Mouse (Mus musculus): ENCODE measurements around the gene Urah. TPM values are rescaled to one million over a fixed set of nuclear protein-coding genes. Genes with fewer than 3 reads are reported as not detected.

Gene Urah
- polyA plus RNA-seq, 1 experiment from 2014 or later, result not detected

DNA sequence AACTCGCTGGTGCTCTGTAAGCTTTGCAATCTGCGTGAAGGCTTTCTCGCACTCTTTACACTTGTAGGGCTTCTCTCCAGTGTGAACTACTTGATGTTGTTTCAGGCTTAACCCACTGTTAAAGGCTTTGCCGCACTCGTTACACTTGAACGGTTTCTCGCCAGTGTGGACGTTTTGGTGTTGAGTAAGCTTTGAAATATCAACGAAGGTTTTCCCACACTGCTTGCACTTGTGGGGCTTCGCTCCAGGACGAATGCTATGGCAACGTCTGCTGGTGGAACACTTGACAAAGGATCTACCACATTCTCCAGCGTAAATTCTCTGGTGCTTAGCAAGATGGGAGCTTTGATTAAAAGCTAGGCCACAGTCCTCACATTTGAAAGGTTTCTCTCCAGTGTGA, 23.1 kb upstream of the Urah start:
- no peak overlapping the region for H3K4me3 ChIP-seq (replicated peaks; ENCODE audit: low read length)
- no peak overlapping the region for H3K4me2 ChIP-seq (ENCODE audit: low read length)
- no peak overlapping the region for H3K9ac ChIP-seq (replicated peaks; ENCODE audit: low read depth, low read length)
- 79% methylated on average over 13 of the region's 13 CpGs for WGBS
- H3K27ac ChIP-seq (ENCODE audit: low read length), result no peak overlapping the region
- H3K9me3 ChIP-seq (ENCODE audit: control insufficient read depth, low read length), result no peaks in the 10 kb centered on the region
- no peak for ATAC-seq
- no peaks in the 10 kb centered on the region for H3K27me3 ChIP-seq (replicated peaks; ENCODE audit: control insufficient read depth, insufficient read depth, low read length)
- peaks cover 7% of the 10 kb centered on the region; the same call in 1 of the 2 replicates for H3K36me3 ChIP-seq (ENCODE audit: control insufficient read depth, insufficient read depth)
- no peaks in the 10 kb centered on the region for H3K4me1 ChIP-seq (replicated peaks; ENCODE audit: control insufficient read depth, insufficient read depth, low read length)

DNA sequence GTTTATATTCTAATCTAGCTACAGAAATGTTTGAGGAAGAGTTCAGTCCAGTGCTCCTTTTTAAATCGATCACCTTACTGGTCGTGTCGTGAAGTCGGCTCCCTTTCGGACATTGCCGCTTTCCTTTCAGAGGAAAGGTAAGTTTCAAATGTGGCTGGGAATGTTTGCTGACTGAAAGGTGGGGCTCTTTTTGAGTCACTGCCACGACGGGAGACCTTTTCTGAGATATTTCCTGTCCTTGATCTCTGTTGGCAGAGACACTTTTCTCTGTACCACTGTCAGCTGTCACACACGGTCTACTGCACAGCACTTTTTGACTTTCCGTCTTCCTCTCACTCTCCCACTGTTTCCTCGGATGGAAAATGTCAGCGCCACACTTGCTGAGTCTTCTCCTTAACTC, 22.0 kb upstream of the Urah start:
- Histone ChIP-seq H3K9ac (replicated peaks; ENCODE audit: low read depth, low read length) (no peak overlapping the region), H3K9me3 (ENCODE audit: control insufficient read depth, low read length) (no peaks in the 10 kb centered on the region), H3K36me3 (ENCODE audit: control insufficient read depth, insufficient read depth) (peaks cover 7% of the 10 kb centered on the region; the same call in 1 of the 2 replicates), H3K27me3 (replicated peaks; ENCODE audit: control insufficient read depth, insufficient read depth, low read length) (no peaks in the 10 kb centered on the region), H3K27ac (ENCODE audit: low read length) (no peak overlapping the region), H3K4me3 (replicated peaks; ENCODE audit: low read length) (no peak overlapping the region), H3K4me2 (ENCODE audit: low read length) (no peak overlapping the region), H3K4me1 (replicated peaks; ENCODE audit: control insufficient read depth, insufficient read depth, low read length) (no peaks in the 10 kb centered on the region)
- ATAC-seq, result no peak
- WGBS, result 95% methylated on average over 12 of the region's 12 CpGs

DNA sequence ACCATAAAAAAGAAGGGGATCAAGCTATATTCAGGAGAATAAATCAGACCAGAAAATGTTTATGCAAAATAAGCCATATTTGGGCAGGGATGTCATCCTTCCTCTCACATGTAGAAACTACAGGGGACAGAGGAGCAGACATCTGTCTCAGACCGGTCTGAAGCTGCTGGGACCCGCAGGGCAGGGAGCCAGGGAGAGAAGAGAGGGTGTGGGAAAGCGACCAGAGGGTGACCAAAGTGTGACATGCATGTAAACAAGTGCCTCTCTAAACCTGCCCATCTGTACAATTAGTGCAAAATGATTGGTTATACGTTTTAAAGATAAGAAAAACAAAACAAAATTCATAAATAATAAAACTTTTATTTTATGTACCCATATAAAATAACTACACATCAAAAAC, 14.6 kb upstream of the Urah start:
- H3K9ac ChIP-seq (replicated peaks; ENCODE audit: low read depth, low read length), result no peak overlapping the region
- no peak overlapping the region for H3K4me2 ChIP-seq (ENCODE audit: low read length)
- H3K4me1 ChIP-seq (replicated peaks; ENCODE audit: control insufficient read depth, insufficient read depth, low read length), result peaks cover 10% of the 10 kb centered on the region
- H3K4me3 ChIP-seq (replicated peaks; ENCODE audit: low read length), result no peak overlapping the region
- H3K27ac ChIP-seq (ENCODE audit: low read length), result no peak overlapping the region
- ATAC-seq, result no peak
- peaks cover 4% of the 10 kb centered on the region; the same call in 1 of the 2 replicates for H3K27me3 ChIP-seq (replicated peaks; ENCODE audit: control insufficient read depth, insufficient read depth, low read length)
- 56% methylated on average over 4 of the region's 4 CpGs for WGBS
- no peaks in the 10 kb centered on the region for H3K36me3 ChIP-seq (ENCODE audit: control insufficient read depth, insufficient read depth)
- no peaks in the 10 kb centered on the region for H3K9me3 ChIP-seq (ENCODE audit: control insufficient read depth, low read length)

DNA sequence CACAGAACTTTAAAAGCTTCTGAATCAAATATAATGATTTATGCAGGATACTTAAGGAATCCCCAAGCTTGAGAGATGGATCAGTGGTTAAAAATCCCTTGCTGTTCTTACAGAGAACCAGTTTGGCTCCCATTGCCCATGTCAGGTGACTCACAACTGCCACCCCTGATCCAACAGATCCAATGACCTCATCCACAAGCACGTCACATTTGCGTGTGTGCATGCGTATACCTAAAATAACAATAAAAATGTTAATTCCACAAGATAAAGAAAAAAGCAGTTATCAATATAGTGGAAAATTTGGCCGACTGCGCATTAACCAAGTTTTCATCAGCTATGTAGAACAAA, 13.5 kb upstream of the Urah start:
- H3K4me2 ChIP-seq (ENCODE audit: low read length), result peak overlapping the region; percentile 76
- peak overlapping the region; percentile 38 for H3K27ac ChIP-seq (ENCODE audit: low read length)
- WGBS, result 39% methylated on average over 5 of the region's 5 CpGs
- peaks cover 9% of the 10 kb centered on the region for H3K27me3 ChIP-seq (replicated peaks; ENCODE audit: control insufficient read depth, insufficient read depth, low read length)
- peaks cover 10% of the 10 kb centered on the region for H3K4me1 ChIP-seq (replicated peaks; ENCODE audit: control insufficient read depth, insufficient read depth, low read length)
- peak; percentile 71 for ATAC-seq
- no peaks in the 10 kb centered on the region for H3K36me3 ChIP-seq (ENCODE audit: control insufficient read depth, insufficient read depth)
- H3K9ac ChIP-seq (replicated peaks; ENCODE audit: low read depth, low read length), result peak overlapping the region; percentile 57
- H3K4me3 ChIP-seq (replicated peaks; ENCODE audit: low read length), result peak overlapping the region; percentile 55
- H3K9me3 ChIP-seq (ENCODE audit: control insufficient read depth, low read length), result no peaks in the 10 kb centered on the region

DNA sequence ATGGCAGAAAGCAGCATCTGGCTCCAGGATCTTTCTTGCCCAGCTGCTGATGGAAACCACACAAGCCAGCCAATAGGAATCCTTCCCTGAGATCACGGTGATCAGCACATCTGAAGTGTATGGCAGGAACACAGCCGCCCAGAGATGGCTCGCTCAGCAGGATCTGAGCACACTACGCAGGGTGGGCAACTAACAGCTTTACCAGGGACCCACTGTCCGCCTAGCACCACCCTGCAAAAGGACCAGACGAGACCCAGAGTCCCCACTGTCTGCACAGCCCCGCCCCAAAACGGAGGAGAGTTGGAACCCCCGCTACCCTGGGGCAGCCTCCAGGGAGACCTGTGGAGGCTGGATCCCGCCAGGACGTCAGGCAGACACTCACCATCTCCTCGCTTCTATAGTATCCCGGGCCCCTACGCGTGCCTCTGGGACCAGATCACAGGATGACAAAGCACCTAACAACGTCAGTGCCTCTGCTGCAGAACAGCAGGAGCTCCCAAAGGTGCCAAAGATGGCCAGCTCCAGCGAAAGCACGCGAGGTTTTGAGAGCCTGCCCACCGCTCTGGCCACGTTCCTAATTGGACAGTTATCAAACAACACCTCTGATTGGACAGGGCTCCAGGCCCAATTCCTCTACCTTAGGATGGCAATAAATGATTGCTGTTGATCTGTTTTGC, 13.0 kb upstream of the Urah start, which contains the start of gene Zfp941:
Zfp941 (minus strand) TSS at position 526 of the 677 bp plus-strand sequence.
- H3K4me3 ChIP-seq (replicated peaks; ENCODE audit: low read length), result peak within 1 kb of the TSS; percentile 55
- H3K4me2 ChIP-seq (ENCODE audit: low read length), result peak within 1 kb of the TSS; percentile 76
- peak; percentile 94 for ATAC-seq
- H3K4me1 ChIP-seq (replicated peaks; ENCODE audit: control insufficient read depth, insufficient read depth, low read length), result peaks cover 10% of the 10 kb centered on the region
- under 1% methylated on average over 21 of the region's 21 CpGs for WGBS
- H3K9ac ChIP-seq (replicated peaks; ENCODE audit: low read depth, low read length), result peak within 1 kb of the TSS; percentile 57
- H3K9me3 ChIP-seq (ENCODE audit: control insufficient read depth, low read length), result no peaks in the 10 kb centered on the region
- H3K36me3 ChIP-seq (ENCODE audit: control insufficient read depth, insufficient read depth), result no peaks in the 10 kb centered on the region
- H3K27ac ChIP-seq (ENCODE audit: low read length), result peak within 1 kb of the TSS; percentile 38
- H3K27me3 ChIP-seq (replicated peaks; ENCODE audit: control insufficient read depth, insufficient read depth, low read length), result peaks cover 9% of the 10 kb centered on the region

DNA sequence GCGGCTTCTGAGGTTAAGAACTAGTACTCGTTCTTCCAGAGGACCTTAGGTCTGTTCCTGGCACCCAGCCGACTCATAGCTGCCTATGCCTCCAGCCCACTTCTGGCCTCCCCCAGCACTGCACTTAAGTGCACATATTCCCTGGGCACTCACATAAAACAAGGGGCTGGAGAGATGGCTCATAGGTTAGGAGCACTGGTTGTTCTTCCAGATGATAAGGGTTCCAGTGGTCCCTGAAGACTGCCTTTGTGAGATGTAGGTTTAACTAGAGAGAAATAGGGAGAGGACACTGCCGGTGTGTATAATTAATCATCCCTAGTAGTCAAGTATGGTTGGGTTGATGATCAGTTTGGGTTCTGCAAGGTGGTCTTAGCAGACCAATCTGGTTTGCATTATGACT, 12.1 kb upstream of the Urah start:
- no peaks in the 10 kb centered on the region for H3K36me3 ChIP-seq (ENCODE audit: control insufficient read depth, insufficient read depth)

DNA sequence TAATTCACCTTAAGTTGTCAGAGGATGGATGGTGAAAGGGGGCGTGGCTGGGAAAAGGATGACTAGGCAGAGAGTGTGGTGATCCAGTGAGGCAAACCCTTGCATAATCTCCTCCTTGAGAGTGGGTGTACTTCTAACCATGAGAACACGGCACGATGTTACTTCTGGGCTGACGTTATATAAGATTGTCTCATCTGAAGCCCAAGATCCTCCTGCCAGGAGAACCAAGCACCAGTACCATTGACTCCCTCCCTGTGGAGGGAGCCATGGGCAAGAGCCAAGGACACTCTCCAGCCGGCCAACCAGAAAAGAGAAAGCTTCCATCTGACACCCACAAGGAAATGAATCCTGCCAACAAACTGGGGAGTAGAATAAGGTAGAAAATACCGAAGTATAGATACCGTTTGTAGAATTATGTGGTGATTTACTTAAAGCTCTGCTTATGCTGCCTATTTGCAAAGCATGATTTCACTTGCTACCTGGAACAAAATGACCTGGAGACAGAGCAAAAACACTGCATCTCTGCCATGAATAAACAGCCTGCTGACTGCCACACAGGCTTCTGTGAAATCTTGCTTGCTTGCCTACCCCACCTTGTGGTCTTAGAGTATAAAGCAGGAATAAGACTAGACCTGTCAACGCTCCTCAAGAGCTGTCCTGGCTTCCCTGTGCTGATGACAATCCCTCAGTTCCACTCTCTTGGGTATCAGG, 6.5 kb upstream of the Urah start:
- H3K27ac ChIP-seq (ENCODE audit: low read length), result no peak overlapping the region
- no peaks in the 10 kb centered on the region for H3K36me3 ChIP-seq (ENCODE audit: control insufficient read depth, insufficient read depth)
- H3K4me2 ChIP-seq (ENCODE audit: low read length), result no peak overlapping the region
- no peaks in the 10 kb centered on the region for H3K4me1 ChIP-seq (replicated peaks; ENCODE audit: control insufficient read depth, insufficient read depth, low read length)
- H3K9me3 ChIP-seq (ENCODE audit: control insufficient read depth, low read length), result no peaks in the 10 kb centered on the region
- 0 out of 2 replicates have a peak, but pooled peaks have one; percentile 43 for ATAC-seq
- H3K27me3 ChIP-seq (replicated peaks; ENCODE audit: control insufficient read depth, insufficient read depth, low read length), result peaks cover 5% of the 10 kb centered on the region; the same call in 1 of the 2 replicates
- H3K4me3 ChIP-seq (replicated peaks; ENCODE audit: low read length), result no peak overlapping the region
- WGBS, result 34% methylated on average over 8 of the region's 8 CpGs
- no peak overlapping the region for H3K9ac ChIP-seq (replicated peaks; ENCODE audit: low read depth, low read length)

More for the DNA sequence above, 12.1 kb upstream of the Urah start:
- Histone ChIP-seq H3K4me2 (ENCODE audit: low read length) (no peak overlapping the region), H3K9ac (replicated peaks; ENCODE audit: low read depth, low read length) (no peak overlapping the region), H3K27me3 (replicated peaks; ENCODE audit: control insufficient read depth, insufficient read depth, low read length) (peaks cover 9% of the 10 kb centered on the region), H3K27ac (ENCODE audit: low read length) (no peak overlapping the region), H3K9me3 (ENCODE audit: control insufficient read depth, low read length) (no peaks in the 10 kb centered on the region), H3K4me3 (replicated peaks; ENCODE audit: low read length) (no peak overlapping the region), H3K4me1 (replicated peaks; ENCODE audit: control insufficient read depth, insufficient read depth, low read length) (peaks cover 10% of the 10 kb centered on the region)
- WGBS, result 96% methylated on average over 4 of the region's 4 CpGs
- no peak for ATAC-seq

DNA sequence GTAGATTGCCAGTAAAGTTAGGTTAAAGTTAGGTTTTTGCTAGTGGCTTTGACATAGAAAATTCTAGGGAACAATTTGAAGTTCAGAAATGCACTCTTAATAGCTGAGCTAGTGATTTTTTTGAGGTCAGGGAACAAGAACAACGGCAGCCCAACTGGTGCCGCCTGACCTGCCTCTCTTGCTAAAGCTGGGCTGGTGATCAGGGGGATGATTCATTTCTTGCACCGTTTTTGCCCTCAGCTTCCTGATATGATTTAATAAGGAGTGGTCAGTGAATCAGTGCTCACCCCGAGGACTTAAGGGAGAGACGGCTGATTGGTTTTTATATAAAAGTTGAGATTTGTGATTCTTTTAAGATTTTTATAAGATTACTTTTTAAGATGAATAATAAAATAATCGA, 3.4 kb upstream of the Urah start:
- H3K4me3 ChIP-seq (replicated peaks; ENCODE audit: low read length), result no peak overlapping the region
- no peaks in the 10 kb centered on the region for H3K27me3 ChIP-seq (replicated peaks; ENCODE audit: control insufficient read depth, insufficient read depth, low read length)
- 79% methylated on average over 6 of the region's 6 CpGs for WGBS
- no peak for ATAC-seq
- H3K36me3 ChIP-seq (ENCODE audit: control insufficient read depth, insufficient read depth), result no peaks in the 10 kb centered on the region
- H3K4me2 ChIP-seq (ENCODE audit: low read length), result no peak overlapping the region
- H3K27ac ChIP-seq (ENCODE audit: low read length), result no peak overlapping the region
- H3K9ac ChIP-seq (replicated peaks; ENCODE audit: low read depth, low read length), result no peak overlapping the region
- no peaks in the 10 kb centered on the region for H3K9me3 ChIP-seq (ENCODE audit: control insufficient read depth, low read length)
- no peaks in the 10 kb centered on the region for H3K4me1 ChIP-seq (replicated peaks; ENCODE audit: control insufficient read depth, insufficient read depth, low read length)

DNA sequence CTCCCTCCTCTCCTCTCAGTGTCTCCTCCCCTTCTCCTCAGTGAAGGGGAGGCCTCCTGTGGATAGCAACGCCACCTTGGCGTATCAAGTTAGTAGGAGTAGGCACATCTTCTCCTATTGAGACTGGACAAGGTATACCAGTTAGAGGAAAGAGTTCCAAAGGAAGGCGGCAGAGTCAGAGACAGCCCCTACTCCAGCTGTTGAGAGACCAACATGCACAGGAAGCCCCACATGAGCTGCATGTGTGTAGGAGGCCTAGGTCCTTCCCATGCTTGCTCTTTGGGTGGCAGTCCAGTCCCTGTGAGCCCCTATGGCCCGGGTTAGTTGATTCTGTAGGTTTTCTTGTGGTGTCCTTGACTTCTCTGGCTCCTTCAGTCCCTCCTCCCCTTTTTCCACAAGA, 1.5 kb upstream of the Urah start:
- 87% methylated on average over 4 of the region's 4 CpGs for WGBS
- Histone ChIP-seq H3K27me3 (replicated peaks; ENCODE audit: control insufficient read depth, insufficient read depth, low read length) (no peaks in the 10 kb centered on the region), H3K9me3 (ENCODE audit: control insufficient read depth, low read length) (no peaks in the 10 kb centered on the region), H3K36me3 (ENCODE audit: control insufficient read depth, insufficient read depth) (no peaks in the 10 kb centered on the region), H3K4me1 (replicated peaks; ENCODE audit: control insufficient read depth, insufficient read depth, low read length) (no peaks in the 10 kb centered on the region), H3K4me2 (ENCODE audit: low read length) (no peak overlapping the region), H3K9ac (replicated peaks; ENCODE audit: low read depth, low read length) (no peak overlapping the region), H3K27ac (ENCODE audit: low read length) (no peak overlapping the region), H3K4me3 (replicated peaks; ENCODE audit: low read length) (no peak overlapping the region)
- no peak for ATAC-seq
